Mouse (Mus musculus) layer of hippocampus, adult 11-12 months (tissue): ENCODE measurements around the gene Pced1a.
"Not testable (repeated sequence)": the region's sequence is repeated elsewhere in the genome, so short reads cannot be mapped to it uniquely, and the experiment has no call there.

Experiments used
- DNase-seq: peaks from one replicate; pipeline ENCODE4 v3.0.0; 2022; ENCODE audit warnings: low spot score

Gene Pced1a

GRCm38 (mm10) chr2:130390993-130391625, 33.4 kb downstream of the Pced1a start:
- DNase-seq: no peak

- DNase-seq: no peak
These were observed 35.7 kb downstream of the Pced1a start for GRCm38 (mm10) chr2:130388796-130389195.

DNA sequence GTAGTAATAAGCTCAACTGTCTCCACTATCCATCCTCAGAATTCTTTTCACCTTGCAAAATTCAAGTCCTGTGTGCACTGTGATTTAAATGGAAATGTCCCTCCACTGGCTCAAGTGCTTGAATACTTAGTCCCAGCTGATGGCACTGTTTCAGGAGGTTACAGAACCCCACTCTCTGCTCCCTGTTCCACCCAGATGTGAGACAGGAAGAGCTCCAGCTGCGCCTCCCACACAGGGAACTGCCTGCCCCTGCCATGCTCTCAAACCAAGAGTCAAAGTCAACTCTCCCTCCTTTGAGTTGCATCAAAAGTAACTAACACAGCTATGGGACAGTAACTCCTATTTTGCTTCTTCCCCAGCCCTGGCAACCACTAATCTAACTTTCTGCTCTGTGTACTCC, 38.3 kb downstream of the Pced1a start:
- no peak for DNase-seq

DNA sequence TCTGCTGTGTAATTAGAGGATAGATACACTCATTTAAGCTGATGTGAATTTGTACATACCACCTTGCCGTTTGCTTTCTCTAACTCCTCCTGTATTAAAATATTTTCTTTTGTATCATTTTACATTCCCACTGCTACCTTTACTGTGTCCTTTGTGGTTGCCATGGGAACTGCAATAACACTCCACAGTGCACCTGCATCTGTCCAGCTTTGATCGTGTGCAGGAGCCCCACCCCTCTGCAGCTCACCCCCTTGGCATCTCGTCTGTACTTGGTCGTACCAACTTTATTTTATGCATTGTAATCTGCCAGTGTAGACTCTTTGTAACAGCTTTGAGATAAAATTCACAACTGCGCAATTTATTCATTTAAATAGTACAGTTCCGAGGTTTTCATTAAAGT, 40.6 kb downstream of the Pced1a start:
- DNase-seq: no peak

DNA sequence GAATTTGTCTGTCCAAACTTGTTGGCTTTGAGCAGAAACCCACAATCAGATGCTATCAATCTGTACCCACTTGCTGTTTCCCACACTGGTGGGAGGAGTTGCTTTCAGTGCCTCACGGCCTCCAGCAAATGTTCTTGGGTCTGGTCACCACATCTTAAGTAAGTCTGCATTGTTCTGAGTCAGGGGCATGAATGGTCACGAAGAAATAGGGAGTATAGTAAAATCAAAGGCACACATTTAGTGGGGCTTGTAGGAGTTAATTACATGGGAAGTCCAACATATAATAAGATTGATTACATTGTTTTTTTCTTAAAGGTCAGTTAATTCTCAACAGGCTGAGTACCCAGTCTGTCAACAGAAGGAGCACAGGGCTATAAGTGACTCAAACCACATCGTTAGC, 41.3 kb downstream of the Pced1a start:
- DNase-seq: no peak

GRCm38 (mm10) chr2:130374951-130375350, 49.5 kb downstream of the Pced1a start:
- DNase-seq: no peak

- not testable (repeated sequence) for DNase-seq
These were observed 51.5 kb downstream of the Pced1a start for GRCm38 (mm10) chr2:130373026-130373425.

- no peak for DNase-seq
These were observed 57.1 kb downstream of the Pced1a start for GRCm38 (mm10) chr2:130367386-130367785.
